Mouse (Mus musculus): Measurements from ENCODE around the gene Bax.

- TF ChIP-seq CTCF (IDR thresholded peaks at IDR 0.05; ENCODE audit: low read depth, low read length) (no peak), POLR2A (IDR thresholded peaks at IDR 0.05; ENCODE audit: extremely low read depth, insufficient read depth, low read length) (no peak)
These were observed 41.9 kb upstream of the Bax start for GRCm38 (mm10) chr7:45508561-45508960.

Data from liver, adult 2 months (tissue).